Mouse (Mus musculus) heart, embryonic 12.5 days (tissue): Measurements from ENCODE around the gene Adipor2. TPM values are rescaled to one million over a fixed set of nuclear protein-coding genes. Genes with fewer than 3 reads are reported as not detected.

Experiments used
- ATAC-seq: fragments of 200-750 bp; cut with Nextera tagmentation; 2 replicates; pipeline ENCODE4 v1.8.0; 2017; ENCODE audit warnings: moderate TSS enrichment, moderate library complexity; ENCODE audit not compliant: insufficient number of reproducible peaks, low FRiP score
- H3K27ac ChIP-seq: fragments of 300-500 bp; sonication (generic); 2 replicates; pipeline ENCODE4 v1.5.1; 2016; ENCODE audit warnings: mild to moderate bottlenecking, moderate library complexity; ENCODE audit not compliant: poor library complexity, severe bottlenecking
- H3K27me3 ChIP-seq: fragments of 300-500 bp; sonication (generic); replicated peaks from 2 replicates; pipeline ENCODE4 v1.6.1; 2016; ENCODE audit warnings: mild to moderate bottlenecking, moderate library complexity
- H3K36me3 ChIP-seq: fragments of 300-500 bp; sonication (generic); 2 replicates; pipeline ENCODE4 v1.6.1; 2016; ENCODE audit warnings: mild to moderate bottlenecking, moderate library complexity
- H3K4me1 ChIP-seq: fragments of 300-500 bp; sonication (generic); replicated peaks from 2 replicates; pipeline ENCODE4 v1.6.1; 2016; ENCODE audit warnings: mild to moderate bottlenecking
- H3K4me2 ChIP-seq: fragments of 300-500 bp; sonication (generic); 2 replicates; pipeline ENCODE4 v1.6.1; 2016; ENCODE audit warnings: mild to moderate bottlenecking, moderate library complexity
- H3K4me3 ChIP-seq: fragments of 300-500 bp; sonication (generic); 2 replicates; pipeline ENCODE4 v1.5.1; 2016; ENCODE audit warnings: mild to moderate bottlenecking
- H3K9ac ChIP-seq: fragments of 300-500 bp; sonication (generic); 2 replicates; pipeline ENCODE4 v1.6.1; 2016; ENCODE audit warnings: mild to moderate bottlenecking, moderate library complexity
- H3K9me3 ChIP-seq: fragments of 300-500 bp; sonication (generic); replicated peaks from 2 replicates; pipeline ENCODE4 v1.6.1; 2016; ENCODE audit warnings: mild to moderate bottlenecking, moderate library complexity
- WGBS: fragments of 180-500 bp; shearing (Covaris S2); methylation state at CpG from one replicate; pipeline ENCODE4 v1.1.7; 2016; 5-methylcytosine and 5-hydroxymethylcytosine counted together
- polyA plus RNA-seq: library from polyadenylated mRNA; unstranded; fragments of >200 nt; fragmentation: Nextera tagmentation; extraction: Ambion mirVana; gene quantifications from 2 replicates; pipeline ENCODE4 v1.2.1, GENCODE M21; 2016

Adipor2 gene
- polyA plus RNA-seq, 1 experiment from 2014 or later: 27.8 TPM

- peak; percentile 34; the same call in 1 of the 2 replicates for ATAC-seq
- H3K9ac ChIP-seq: no peak overlapping the region
- no peak overlapping the region for H3K4me3 ChIP-seq
- no peak overlapping the region for H3K4me2 ChIP-seq
- H3K27ac ChIP-seq: peak overlapping the region; percentile 50
- peaks cover 34% of the 10 kb centered on the region for H3K4me1 ChIP-seq
- H3K9me3 ChIP-seq: no peaks in the 10 kb centered on the region
- no peaks in the 10 kb centered on the region for H3K27me3 ChIP-seq
- 44% methylated on average over 7 of the region's 7 CpGs for whole genome bisulfite sequencing
- no peaks in the 10 kb centered on the region for H3K36me3 ChIP-seq
Observed at GRCm38 (mm10) chr6:119418392-119419251, 1.1 kb upstream of the Adipor2 start.

- H3K27ac ChIP-seq: no peak overlapping the region
- peaks cover 34% of the 10 kb centered on the region for H3K4me1 ChIP-seq
- no peak overlapping the region for H3K9ac ChIP-seq
- no peak overlapping the region; the same call in 1 of the 2 replicates for H3K4me3 ChIP-seq
- no peaks in the 10 kb centered on the region for H3K27me3 ChIP-seq
- H3K36me3 ChIP-seq: no peaks in the 10 kb centered on the region
- 75% methylated on average over 7 of the region's 7 CpGs for WGBS
- peak overlapping the region; percentile 62 for H3K4me2 ChIP-seq
- no peak for ATAC-seq
- no peaks in the 10 kb centered on the region for H3K9me3 ChIP-seq
Observed at GRCm38 (mm10) chr6:119417821-119418220, 317 bp upstream of the Adipor2 start.

- Histone ChIP-seq H3K36me3 (no peaks in the 10 kb centered on the region), H3K4me1 (peaks cover 33% of the 10 kb centered on the region), H3K27ac (no peak overlapping the region), H3K9ac (no peak overlapping the region), H3K9me3 (no peaks in the 10 kb centered on the region), H3K27me3 (no peaks in the 10 kb centered on the region), H3K4me3 (no peak overlapping the region), H3K4me2 (peak overlapping the region; percentile 62; the same call in 1 of the 2 replicates)
- no peak for ATAC-seq
- WGBS: 74% methylated on average over 6 of the region's 6 CpGs
Observed at GRCm38 (mm10) chr6:119416643-119417042, 861 bp downstream of the Adipor2 start.

GRCm38 (mm10) chr6:119414262-119415043 is 3.1 kb downstream of the Adipor2 start:
- Histone ChIP-seq H3K4me3 (no peak overlapping the region), H3K4me2 (no peak overlapping the region), H3K36me3 (no peaks in the 10 kb centered on the region), H3K27me3 (no peaks in the 10 kb centered on the region), H3K9ac (no peak overlapping the region), H3K9me3 (no peaks in the 10 kb centered on the region), H3K4me1 (peaks cover 33% of the 10 kb centered on the region), H3K27ac (no peak overlapping the region)
- 80% methylated on average over 15 of the region's 15 CpGs for WGBS
- ATAC-seq: no peak

- H3K4me3 ChIP-seq: no peak overlapping the region
- no peak overlapping the region for H3K9ac ChIP-seq
- H3K36me3 ChIP-seq: no peaks in the 10 kb centered on the region
- H3K9me3 ChIP-seq: no peaks in the 10 kb centered on the region
- no peaks in the 10 kb centered on the region for H3K27me3 ChIP-seq
- H3K27ac ChIP-seq: no peak overlapping the region
- WGBS: 52% methylated on average over 4 of the region's 4 CpGs
- no peak overlapping the region for H3K4me2 ChIP-seq
- H3K4me1 ChIP-seq: peaks cover 20% of the 10 kb centered on the region
- ATAC-seq: no peak
Observed at GRCm38 (mm10) chr6:119412588-119412987, 4.9 kb downstream of the Adipor2 start.

GRCm38 (mm10) chr6:119411511-119411910 is 6.0 kb downstream of the Adipor2 start:
- no peak for ATAC-seq
- H3K4me2 ChIP-seq: no peak overlapping the region
- 76% methylated on average over 3 of the region's 3 CpGs for WGBS
- no peak overlapping the region for H3K4me3 ChIP-seq
- no peak overlapping the region for H3K27ac ChIP-seq
- H3K9ac ChIP-seq: no peak overlapping the region
- H3K36me3 ChIP-seq: no peaks in the 10 kb centered on the region
- H3K9me3 ChIP-seq: no peaks in the 10 kb centered on the region
- peaks cover 14% of the 10 kb centered on the region for H3K4me1 ChIP-seq
- no peaks in the 10 kb centered on the region for H3K27me3 ChIP-seq

- WGBS: 9% methylated on average over 1 of the region's 1 CpGs
- no peaks in the 10 kb centered on the region for H3K27me3 ChIP-seq
- H3K9me3 ChIP-seq: no peaks in the 10 kb centered on the region
- ATAC-seq: no peak
- peaks cover 14% of the 10 kb centered on the region for H3K4me1 ChIP-seq
- no peak overlapping the region for H3K4me3 ChIP-seq
- no peak overlapping the region for H3K4me2 ChIP-seq
- H3K27ac ChIP-seq: peak overlapping the region; percentile 39; the same call in 1 of the 2 replicates
- H3K9ac ChIP-seq: no peak overlapping the region
- no peaks in the 10 kb centered on the region for H3K36me3 ChIP-seq
Observed at GRCm38 (mm10) chr6:119409766-119410165, 7.7 kb downstream of the Adipor2 start.

GRCm38 (mm10) chr6:119408582-119408981 is 8.9 kb downstream of the Adipor2 start:
- Histone ChIP-seq H3K9ac (no peak overlapping the region), H3K27me3 (no peaks in the 10 kb centered on the region), H3K27ac (no peak overlapping the region), H3K4me2 (no peak overlapping the region), H3K9me3 (no peaks in the 10 kb centered on the region), H3K4me1 (peaks cover 14% of the 10 kb centered on the region), H3K4me3 (no peak overlapping the region), H3K36me3 (no peaks in the 10 kb centered on the region)
- WGBS: 74% methylated on average over 9 of the region's 9 CpGs
- ATAC-seq: no peak

- H3K27me3 ChIP-seq: no peaks in the 10 kb centered on the region
- H3K9me3 ChIP-seq: no peaks in the 10 kb centered on the region
- no peak overlapping the region for H3K27ac ChIP-seq
- H3K36me3 ChIP-seq: no peaks in the 10 kb centered on the region
- no peak overlapping the region for H3K4me3 ChIP-seq
- no peak overlapping the region for H3K4me2 ChIP-seq
- WGBS: 67% methylated on average over 6 of the region's 6 CpGs
- H3K9ac ChIP-seq: no peak overlapping the region
- H3K4me1 ChIP-seq: peaks cover 14% of the 10 kb centered on the region
- ATAC-seq: no peak
Observed at GRCm38 (mm10) chr6:119407818-119408217, 9.7 kb downstream of the Adipor2 start.

GRCm38 (mm10) chr6:119406528-119406927 is 11.0 kb downstream of the Adipor2 start:
- Histone ChIP-seq H3K4me1 (peaks cover 14% of the 10 kb centered on the region), H3K4me3 (no peak overlapping the region), H3K9me3 (no peaks in the 10 kb centered on the region), H3K27ac (no peak overlapping the region), H3K36me3 (no peaks in the 10 kb centered on the region), H3K27me3 (no peaks in the 10 kb centered on the region), H3K9ac (no peak overlapping the region), H3K4me2 (no peak overlapping the region)
- ATAC-seq: no peak
- WGBS: 87% methylated on average over 8 of the region's 8 CpGs

- WGBS: 84% methylated on average over 7 of the region's 7 CpGs
- no peak overlapping the region for H3K27ac ChIP-seq
- H3K36me3 ChIP-seq: no peaks in the 10 kb centered on the region
- H3K4me2 ChIP-seq: no peak overlapping the region
- no peak overlapping the region for H3K9ac ChIP-seq
- no peak overlapping the region for H3K4me3 ChIP-seq
- ATAC-seq: no peak
- H3K4me1 ChIP-seq: peaks cover 12% of the 10 kb centered on the region
- no peaks in the 10 kb centered on the region for H3K9me3 ChIP-seq
- H3K27me3 ChIP-seq: no peaks in the 10 kb centered on the region
Observed at GRCm38 (mm10) chr6:119405310-119405709, 12.2 kb downstream of the Adipor2 start.
